Mouse (Mus musculus) gastrocnemius, postnatal 10 days (tissue): ENCODE results near the gene Prrc2a. TPM values are rescaled to one million over a fixed set of nuclear protein-coding genes. Genes with fewer than 3 reads are reported as not detected.

Experiments used
- DNase-seq: peaks from one replicate; pipeline ENCODE4 v3.0.0; 2021; ENCODE audit warnings: mixed read lengths
- total RNA-seq, 2 experiments: library from RNA; stranded (reverse); gene quantifications; 2 replicates each; pipeline ENCODE4 v1.2.3; 2021

Prrc2a gene
- total RNA-seq, 2 experiments from 2014 or later = 128 to 149 TPM

DNA sequence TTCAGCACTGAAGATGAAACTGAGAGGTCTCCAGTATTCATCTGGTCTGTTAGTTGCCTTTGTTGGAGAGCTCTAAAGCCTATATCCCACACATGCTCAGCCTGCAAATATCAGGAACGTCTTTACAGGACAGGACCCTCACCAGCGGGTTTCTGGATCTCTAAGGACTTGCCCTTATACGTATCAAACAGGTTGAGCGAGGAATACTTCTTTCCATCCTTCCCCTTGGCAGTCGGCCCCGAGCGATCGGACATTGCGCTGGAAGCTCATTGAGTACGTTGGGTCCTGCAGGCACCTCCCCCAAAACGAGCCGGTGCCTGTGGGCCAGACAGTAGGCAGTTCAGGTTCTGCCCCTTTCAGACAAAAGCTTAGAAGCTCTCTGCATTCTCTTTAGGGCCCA lies 2.0 kb downstream of the Prrc2a start:
- no peak for DNase-seq

DNA sequence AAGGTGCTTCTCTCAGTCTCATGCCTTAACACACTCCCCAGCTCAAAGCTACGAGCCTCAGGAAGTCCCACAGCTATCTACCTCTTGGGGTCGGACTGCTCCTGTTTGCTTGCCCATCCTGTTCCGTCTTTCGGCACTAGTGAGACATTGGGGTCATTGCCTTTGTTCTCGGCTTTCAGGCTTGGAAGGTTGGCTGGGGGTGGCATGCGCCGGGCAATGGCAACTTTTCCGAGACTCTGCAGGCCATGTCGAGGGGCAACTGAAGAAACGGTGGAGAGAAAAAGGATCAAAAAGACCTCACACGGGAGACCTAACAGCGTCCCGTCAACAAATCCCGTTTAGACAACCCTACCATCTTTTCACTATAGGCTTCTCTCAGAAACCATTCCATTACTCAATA lies 2.6 kb downstream of the Prrc2a start:
- no peak for DNase-seq

DNA sequence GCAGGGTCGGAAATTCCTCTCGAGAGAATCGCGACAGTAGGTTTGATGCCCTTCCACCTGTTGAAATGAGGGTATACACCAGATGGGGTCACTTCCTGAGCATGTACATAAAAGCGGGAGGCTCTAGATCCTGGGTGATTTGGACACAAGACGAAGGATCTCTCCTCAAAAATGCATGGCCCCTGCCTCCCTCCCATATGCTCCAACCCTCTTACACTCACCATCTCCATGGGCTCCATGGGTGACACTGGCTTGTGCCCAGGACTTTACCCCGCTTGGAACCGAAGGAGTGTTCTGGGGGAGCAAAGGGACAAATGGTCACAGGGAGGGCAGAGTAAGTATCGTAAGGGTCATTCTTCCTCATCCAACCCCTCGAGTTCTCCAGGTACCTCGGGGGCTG lies 3.3 kb downstream of the Prrc2a start:
- DNase-seq = no peak

DNA sequence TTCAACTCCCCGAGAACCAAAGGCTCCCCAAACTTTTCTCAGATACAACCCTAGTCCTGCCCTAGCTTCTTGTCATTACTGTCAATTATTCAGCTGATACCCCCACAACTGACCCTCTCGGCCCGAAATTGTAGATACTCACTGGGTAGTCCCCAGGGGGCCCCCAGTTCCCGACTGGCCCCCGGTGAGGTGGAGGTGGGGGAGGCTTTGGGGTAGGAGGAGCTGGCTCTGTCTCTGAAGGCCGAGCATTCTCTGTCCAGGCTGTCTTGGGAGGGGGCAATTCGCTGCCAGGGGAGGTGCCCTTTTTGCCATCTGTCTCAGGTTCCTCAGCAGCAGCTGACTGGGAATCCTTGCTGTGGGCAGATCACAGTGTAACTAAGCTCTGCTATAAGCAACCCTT lies 5.1 kb downstream of the Prrc2a start:
- DNase-seq = no peak

DNA sequence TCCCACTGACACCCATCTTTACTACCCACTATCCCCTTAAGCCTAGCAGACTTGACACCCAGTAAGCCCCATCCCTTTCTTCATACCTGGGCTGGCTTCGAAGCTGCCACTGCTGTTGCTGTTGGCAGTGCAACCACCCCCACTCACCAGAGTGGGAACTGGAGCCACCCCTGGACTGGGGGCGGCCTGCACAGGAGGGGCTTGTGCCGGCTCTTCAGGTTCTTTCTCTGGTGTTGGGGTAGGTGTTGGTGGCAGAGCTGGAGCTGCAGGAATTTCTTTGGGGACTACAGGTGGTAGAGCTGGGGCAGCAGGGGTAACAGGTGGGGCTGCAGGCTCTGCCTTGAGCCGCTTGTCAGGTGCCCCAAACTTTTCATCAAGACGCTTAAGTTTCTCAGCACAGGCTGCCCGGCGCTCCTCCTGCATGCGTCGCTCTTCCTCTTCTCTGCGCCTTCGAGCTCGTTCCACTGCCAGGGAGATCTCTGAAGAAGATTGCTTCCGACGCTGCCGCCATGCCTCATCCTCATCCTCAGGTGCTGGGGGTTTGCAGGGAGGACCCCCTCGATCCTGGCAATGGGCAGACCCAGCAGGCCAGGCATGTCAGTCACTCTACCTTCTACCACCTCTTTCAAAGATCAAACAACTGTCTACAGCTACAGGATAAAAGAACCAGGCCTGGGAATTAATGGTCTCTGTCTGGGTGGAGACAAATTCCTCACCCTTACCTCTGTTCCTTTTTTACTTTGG lies 5.7 kb downstream of the Prrc2a start:
- no peak for DNase-seq

DNA sequence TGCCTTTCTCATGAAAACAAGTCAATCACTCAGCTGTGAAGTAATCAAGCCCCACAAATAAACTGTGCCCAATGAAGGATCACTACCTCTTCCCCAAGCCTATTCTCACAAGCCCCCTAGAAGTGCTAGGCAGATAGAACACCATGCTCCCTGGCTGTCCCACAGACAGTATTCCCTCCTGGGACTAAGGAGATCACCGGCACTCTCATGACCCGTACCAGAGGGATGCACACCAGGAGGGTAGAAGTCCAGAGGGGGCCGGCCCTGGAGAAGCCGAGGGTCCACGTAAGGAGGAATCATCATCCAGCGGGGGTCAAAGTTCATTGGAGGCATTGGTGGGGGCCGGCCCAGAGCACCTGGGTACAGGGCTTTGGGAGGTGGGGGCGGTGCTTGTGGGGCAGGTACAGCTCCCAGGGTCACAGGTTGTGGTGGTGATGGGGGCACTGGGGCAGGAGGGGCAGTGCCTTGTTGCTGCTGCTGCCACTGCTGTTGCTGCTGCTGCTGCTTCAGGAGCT lies 7.0 kb downstream of the Prrc2a start:
- no peak for DNase-seq

DNA sequence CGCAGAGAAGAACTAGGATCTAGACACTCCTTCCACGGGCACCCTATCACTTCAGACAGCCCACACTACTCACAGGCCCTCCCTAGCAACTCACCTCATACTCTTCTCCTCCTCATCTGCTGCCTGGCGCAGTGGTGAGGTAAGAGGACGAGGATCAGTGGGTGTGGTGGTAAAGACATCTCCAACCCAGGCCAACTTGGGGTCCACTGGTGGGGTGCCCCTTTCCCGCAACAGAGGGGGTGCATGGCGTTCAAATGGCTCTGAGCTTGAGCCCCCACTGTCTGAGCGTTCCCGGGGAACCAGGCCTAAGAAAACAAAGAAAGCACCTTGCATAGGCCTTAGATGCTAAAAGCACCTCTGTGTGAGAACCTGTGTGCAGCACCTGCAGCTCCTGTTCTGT lies 7.4 kb downstream of the Prrc2a start:
- no peak for DNase-seq

DNA sequence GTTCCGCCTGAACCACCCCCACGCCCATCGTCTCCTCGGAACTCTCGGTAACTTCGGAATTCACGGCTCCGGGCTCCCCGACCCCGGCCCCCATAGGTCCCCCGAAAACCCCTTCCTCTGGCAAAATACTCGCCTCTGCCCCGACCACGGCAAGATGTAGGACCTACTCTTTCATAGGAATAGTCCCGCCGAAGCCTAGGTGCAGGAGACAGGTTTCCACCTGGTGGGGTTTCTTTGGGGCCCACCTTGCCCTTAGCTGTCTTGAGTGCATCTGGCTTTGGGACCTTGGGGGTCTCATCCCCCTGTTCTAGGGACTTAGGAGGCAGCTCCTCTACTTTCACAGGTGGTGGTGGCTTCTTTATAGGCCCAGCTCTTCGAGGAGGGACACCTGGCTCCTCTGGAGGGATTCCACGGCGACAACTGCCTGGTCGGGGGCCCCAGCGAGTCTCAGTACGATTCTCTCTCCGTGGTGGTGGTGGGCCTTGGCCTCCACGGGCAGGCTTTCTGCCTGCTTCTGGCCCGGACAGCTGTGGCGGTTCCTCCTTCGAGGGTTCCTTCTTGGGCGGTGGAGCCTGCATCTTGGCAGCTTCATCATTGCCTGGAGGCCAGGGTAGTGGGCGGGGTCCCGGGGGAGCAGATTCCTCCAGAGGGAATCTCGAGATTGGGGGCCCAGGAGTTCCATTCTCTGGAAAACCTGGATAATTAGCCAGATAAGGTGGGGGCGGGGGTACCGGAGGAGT lies 8.1 kb downstream of the Prrc2a start:
- DNase-seq = no peak

DNA sequence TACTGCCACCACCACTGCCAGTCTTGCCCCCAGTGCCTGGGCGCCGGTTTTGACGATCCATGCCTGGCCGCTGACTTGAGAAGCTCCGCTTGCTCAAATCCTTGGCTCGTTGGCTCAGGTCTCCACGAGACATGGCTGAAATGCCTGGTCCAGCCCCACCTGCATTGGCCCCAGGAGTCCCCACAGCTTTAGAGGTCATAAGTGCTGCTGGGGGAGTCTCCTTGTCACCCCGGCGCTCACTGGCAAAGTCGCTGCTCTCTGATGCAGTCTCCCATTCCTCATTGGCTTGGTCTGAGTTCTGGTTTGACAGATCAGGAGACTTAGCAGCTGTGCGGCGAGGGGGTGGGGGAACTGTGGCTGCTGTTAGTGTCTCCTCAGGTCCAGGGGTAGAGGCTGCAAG lies 9.2 kb downstream of the Prrc2a start:
- DNase-seq = no peak

DNA sequence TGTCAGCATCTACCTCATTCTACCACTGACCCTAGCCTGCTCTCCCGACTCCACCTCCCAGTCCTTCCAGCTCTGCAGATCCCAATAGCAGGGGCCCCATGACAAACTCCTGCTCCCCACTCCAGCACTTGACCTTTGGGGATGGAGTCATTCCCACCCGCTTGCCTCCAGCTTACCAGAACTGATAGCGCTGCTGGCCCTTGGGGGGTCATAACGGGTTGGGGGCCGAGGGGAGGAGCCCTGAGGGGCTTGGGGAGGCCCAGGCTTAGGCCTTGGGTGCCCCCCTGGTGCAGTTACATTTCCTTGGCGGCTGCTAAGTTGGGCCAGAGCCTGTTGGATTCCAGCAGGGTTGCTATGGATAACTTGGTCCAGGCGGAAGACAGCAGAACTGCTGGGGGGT lies 10.1 kb downstream of the Prrc2a start:
- no peak for DNase-seq

DNA sequence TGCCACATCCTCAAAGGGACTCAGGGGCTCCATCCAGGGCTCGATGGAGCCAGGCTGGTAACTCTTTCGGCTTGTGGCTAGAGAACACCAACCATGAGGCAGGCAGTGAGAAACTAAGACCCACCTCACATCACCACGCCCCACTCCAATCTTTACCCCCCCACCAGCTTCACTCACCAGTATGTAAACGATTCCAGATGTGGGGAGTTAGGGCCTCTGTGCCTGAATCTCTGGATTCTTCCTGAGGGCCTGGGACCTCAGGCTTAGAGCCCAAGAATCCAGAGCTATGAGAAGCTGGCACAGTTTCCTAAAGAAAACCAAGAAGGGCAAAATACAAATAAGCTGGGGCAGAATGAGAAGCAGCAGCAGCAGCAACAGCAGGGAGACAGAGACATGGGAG lies 10.8 kb downstream of the Prrc2a start:
- no peak for DNase-seq

DNA sequence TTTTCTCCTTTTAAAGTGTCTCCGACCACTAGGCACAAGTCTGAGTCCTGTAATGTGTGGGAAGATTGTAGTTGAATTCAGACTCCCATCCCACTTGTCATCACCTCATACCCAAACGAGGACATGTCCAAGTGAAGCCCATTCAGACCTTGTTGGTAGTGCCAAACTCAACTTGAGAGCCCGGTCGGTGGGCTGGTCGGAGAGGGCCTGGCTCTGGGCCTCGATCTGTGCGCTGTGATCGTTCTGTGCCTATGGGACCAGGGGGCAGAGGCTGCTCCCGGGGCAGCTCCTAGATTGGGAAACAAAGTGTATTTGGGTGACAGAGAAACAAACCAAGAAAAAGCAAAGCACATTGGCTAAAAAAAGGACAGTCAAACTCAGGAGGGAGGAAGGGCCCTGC lies 11.6 kb downstream of the Prrc2a start:
- DNase-seq = no peak

DNA sequence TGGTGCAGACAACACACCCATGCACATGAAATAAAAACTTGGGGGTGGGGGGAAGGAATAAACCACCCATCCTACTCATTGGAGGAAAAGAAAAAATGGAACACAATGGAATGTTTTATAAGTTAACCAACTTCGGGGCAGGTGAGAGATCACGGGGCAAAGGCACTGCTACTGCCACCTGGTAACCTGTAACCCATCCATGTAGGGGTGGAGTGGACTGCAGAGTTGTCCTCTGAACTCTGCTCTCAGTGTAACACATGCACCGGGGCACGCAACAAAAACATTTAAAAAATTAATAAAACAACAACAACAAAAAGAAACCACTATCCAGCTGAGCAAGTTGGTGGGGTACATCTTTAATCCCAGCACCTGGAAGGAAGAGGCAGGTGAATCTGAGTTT lies 12.6 kb downstream of the Prrc2a start:
- no peak for DNase-seq

DNA sequence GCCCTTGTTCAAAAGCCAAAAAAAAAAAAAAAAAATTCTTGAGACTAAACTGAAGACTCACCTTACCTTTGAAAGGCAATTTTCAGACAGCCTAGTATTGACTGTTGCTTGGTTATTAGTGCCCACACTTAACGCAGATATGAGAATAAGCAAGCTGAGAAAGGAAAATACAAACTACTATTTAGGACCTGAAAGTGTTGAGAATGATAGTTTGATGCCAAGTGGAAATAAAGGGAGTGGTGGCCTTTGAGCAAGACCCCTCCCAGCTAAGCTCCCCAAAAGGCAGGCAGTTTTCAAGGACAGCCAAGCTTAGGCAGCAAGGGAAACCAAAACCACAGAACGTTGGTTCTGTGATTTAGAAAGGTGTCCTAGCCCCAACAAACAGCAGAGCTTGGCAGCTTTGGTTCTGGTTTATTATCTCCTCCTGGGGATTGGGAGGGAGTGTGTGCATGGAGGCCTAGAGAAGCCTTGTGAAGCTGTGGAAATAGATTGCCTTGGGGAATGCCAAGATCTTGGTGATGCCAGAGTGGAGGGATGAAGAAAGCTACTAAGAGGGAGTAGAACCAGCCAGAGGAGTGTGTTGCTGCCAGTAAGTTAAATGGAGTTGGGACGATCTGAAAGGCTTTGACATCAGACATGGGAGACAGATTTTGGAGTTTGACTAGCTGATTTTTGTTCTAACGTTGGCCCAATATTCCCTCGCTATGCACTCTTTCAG lies 16.6 kb downstream of the Prrc2a start:
- no peak for DNase-seq

DNA sequence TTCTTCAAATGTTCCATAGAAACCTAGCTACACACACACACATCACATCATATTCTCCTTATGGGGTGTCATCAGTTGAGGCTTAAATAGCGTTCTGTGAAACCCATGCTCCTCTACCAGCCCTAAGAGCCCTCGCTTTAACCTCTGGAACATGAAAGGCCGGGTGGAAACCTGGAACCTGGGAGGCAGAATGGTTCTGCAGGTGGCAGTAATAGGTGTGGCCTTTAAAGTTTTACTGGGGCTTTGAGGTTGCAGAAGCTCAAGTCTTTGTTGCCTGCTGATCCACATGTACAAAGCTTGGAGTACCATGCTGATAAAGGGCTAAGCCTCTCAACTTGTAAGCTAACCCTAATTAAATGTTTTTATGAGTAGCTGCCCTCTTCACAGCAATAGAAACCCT lies 17.3 kb downstream of the Prrc2a start:
- no peak for DNase-seq

DNA sequence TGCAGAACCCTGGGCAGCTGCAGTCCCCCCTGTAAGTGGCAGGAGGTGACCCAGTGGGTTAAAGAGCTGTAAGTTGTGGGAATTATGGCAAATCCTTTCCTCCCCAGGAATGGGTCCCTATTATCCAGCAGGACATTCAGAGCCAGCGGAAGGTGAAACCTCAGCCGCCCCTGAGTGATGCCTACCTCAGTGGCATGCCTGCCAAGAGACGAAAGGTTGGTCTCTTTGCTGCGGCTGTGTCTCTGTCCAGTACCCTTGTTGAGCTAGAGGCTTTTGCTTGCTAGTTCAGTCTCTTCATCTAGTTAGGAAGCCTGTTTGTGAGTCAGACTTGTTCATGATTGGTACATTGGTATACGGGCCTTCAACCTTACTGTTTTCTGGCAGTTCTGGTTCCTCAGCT lies 18.6 kb downstream of the Prrc2a start:
- no peak for DNase-seq

DNA sequence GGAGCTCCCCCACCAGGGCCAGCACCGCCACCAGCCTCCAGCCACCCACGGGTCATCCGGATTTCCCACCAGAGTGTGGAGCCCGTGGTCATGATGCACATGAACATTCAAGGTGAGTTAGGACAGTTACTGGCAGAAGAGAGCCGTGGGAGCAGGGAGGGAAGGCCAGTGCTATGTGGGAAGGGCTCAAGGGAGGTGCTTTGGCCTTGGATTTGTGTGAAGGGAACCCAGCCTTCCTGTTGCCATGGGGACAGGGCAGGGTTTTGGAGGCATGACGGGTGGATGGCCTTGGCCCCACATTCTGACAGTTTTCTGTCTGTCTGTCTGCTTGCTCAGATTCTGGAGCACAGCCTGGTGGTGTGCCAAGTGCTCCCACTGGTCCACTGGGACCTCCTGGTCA lies 22.7 kb downstream of the Prrc2a start:
- no peak for DNase-seq

DNA sequence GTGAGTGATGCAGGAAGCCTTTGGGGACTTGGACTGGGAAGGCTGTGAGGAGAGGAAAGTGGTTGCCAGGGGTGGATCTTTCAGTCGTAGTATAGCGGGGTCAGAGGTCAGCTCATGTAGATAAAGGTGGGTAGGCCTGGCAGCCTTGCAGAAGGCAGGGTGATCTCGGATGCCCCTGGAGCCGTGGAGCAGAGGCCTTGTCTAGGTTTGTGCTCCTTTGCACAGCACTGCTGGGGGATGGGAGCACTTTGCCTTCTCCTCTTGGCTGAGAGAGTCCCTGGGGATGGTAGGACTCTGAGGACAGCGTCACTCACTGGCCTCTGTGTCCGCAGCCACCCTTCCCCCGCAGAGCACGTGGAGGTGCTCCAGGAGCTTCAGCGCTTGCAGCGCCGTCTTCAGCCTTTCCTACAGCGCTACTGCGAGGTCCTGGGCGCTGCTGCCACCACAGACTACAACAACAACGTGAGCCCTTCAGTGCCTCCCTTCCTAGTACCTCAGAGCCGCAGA lies 24.2 kb downstream of the Prrc2a start:
- no peak for DNase-seq

DNA sequence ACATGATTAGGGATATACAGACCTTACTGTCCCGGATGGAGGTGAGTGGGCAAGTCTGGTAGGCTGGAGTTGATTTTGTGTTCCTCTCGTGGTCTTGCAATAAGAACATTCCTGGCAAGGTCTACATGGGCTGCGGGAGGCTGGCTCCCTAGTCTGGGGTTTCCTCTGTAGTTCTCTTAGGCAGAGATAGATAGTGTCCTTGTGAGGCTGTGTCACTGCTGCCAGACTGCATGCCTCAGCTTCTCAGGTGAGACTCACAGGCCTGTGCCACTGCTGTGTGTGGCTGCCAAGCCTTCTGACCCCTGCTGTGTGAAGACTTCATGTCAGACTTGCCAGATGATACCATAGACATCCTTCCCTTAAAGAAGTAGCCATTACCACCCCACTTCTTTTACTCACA lies 25.4 kb downstream of the Prrc2a start:
- DNase-seq = no peak

DNA sequence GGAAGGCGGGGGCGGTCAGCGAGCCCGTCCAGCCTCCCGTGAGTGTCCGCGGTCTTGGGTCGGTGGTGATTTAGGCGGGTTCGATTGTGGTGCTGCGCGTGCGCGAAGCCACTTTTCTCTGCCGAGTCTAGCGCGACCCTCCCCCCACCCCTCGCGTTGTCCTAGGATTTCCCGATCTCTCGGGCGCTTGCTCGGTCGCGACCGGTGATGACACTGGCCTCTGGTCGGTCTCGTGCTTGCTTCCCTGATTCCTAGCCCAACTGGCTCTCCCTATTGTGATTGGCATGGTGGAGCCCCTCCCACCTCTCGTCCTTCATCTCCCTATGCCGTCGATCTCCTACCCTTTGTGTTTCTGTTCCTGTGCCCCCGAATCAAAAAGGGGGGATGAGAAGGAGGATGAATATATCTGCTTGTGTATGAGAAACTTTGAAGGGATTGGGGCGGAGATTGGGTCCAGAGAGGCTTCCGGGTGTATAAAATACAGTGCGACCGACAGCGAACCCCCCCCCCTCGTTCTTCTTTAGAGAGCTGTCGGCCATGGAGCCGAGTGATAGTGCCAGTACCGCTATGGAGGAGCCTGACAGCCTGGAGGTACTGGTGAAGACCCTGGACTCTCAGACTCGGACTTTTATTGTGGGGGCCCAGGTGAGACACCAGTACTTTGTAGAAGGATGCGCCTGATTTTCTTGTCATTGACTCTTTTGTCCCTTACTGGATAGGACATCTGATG lies 28.9 kb downstream of the Prrc2a start:
- DNase-seq = no peak

DNA sequence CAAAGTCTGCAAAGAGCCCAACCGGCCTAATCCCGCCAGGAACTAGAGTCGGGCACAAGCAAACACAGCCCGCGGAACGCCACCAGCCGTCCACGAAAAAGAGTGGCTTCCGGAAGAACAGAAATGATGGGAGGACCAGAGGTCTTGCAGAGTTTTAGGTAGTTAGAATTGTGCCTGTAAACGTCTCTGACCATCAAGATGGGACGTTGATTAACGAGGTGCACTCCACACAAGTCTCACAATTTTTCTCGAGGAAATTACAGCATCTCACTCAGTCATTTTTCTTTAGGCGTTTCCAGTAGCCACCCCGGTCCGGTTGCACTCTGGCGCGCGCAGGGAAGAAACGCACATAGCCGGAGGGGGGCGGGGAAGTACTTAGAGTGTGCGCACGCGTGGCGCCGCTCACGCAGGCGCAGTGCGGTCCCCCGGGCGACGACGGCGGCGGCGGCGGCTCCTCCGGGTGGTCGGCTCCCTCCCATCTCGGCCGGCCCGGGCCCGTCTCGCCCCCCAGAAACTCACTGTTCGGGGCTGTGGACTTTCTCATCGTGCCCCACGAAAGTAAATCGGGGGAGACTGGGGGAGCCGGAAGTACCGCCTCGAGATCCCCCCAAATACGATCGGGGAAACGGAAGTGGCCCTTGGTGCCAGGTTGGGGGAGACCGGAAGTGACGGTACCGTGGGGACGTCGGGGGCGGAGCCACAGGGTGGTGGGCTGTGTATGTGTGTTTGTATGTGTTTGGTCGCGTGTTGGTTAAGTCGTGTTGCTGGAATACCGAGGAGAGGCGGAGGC lies 29.7 kb downstream of the Prrc2a start, which contains the start of gene Bag6:
Gene Bag6 (plus strand): TSS at position 378 of the 790 bp plus-strand sequence.
- peak; percentile 95 for DNase-seq
